Mouse (Mus musculus) MEL (cell line): ENCODE measurements at regions not wholly inside any gene's neighbourhood (a gene's known extent, or its start where the extent isn't known, plus 50 kb on each side); places are given as distances from the start of the nearest gene placed in this dataset.

Experiments
- DNase-seq: peaks from one replicate; pipeline ENCODE4 v3.0.0; 2011; ENCODE audit warnings: low read depth, low spot score
- H3K27ac ChIP-seq: 2 replicates; pipeline ENCODE4 v1.5.1; 2012; ENCODE audit warnings: low read depth, mild to moderate bottlenecking, control low read depth, low read length, moderate library complexity; ENCODE audit not compliant: control insufficient read depth
- H3K27me3 ChIP-seq, 2 experiments: fragments of 150-350 bp in 1 of 2; sonication (generic) in 1 of 2; 2 replicates each; pipeline ENCODE4 v1.6.1; 2012; ENCODE audit warnings: low read length in 2 of 2, mild to moderate bottlenecking in 2 of 2, improper control_type of control experiment in 1 of 2, moderate library complexity in 1 of 2; ENCODE audit not compliant: insufficient read depth in 2 of 2, control insufficient read depth in 1 of 2
- H3K36me3 ChIP-seq, 2 experiments: 2 replicates each; pipeline ENCODE4 v1.6.1; 2012 to 2014; ENCODE audit warnings: low read length in 2 of 2, improper control_type of control experiment in 1 of 2, inconsistent platforms in 1 of 2, mild to moderate bottlenecking in 1 of 2; ENCODE audit not compliant: insufficient read depth in 2 of 2, control insufficient read depth in 1 of 2
- H3K4me1 ChIP-seq, 2 experiments: fragments of 150-350 bp in 1 of 2; sonication (generic) in 1 of 2; 2 replicates each; pipeline ENCODE4 v1.6.1; 2012; ENCODE audit warnings: low read length in 2 of 2, improper control_type of control experiment in 1 of 2, mild to moderate bottlenecking in 1 of 2; ENCODE audit not compliant: insufficient read depth in 2 of 2, control insufficient read depth in 1 of 2
- H3K4me3 ChIP-seq, 2 experiments: fragments of 150-350 bp in 1 of 2; sonication (generic) in 1 of 2; 2 replicates each; pipeline ENCODE4 v1.5.1; 2012; ENCODE audit warnings: low read depth in 2 of 2, low read length in 2 of 2, mild to moderate bottlenecking in 2 of 2, moderate library complexity in 2 of 2, control low read depth in 1 of 2, improper control_type of control experiment in 1 of 2; ENCODE audit not compliant: control insufficient read depth in 1 of 2, insufficient read depth in 1 of 2
- H3K79me2 ChIP-seq: 2 replicates; pipeline ENCODE4 v1.6.1; 2012; ENCODE audit warnings: mild to moderate bottlenecking, low read length, moderate library complexity; ENCODE audit not compliant: control insufficient read depth, poor library complexity, insufficient read depth
- H3K9ac ChIP-seq: 2 replicates; pipeline ENCODE4 v1.6.1; 2012; ENCODE audit warnings: low read depth, mild to moderate bottlenecking, control low read depth, low read length, moderate library complexity; ENCODE audit not compliant: control insufficient read depth, poor library complexity, severe bottlenecking
- H3K9me3 ChIP-seq: fragments of 150-350 bp; sonication (generic); replicated peaks from 2 replicates; pipeline ENCODE4 v1.6.1; 2012; ENCODE audit warnings: mild to moderate bottlenecking, low read length, improper control_type of control experiment, moderate library complexity; ENCODE audit not compliant: insufficient read depth
- BHLHE40 ChIP-seq: IDR thresholded peaks from 2 replicates; pipeline ENCODE4 v1.6.1; 2012; ENCODE audit warnings: low read depth, mild to moderate bottlenecking, inconsistent platforms, low read length, improper control_type of control experiment, borderline replicate concordance
- CHD1 ChIP-seq: IDR thresholded peaks from 2 replicates; pipeline ENCODE4 v1.6.1; 2012; ENCODE audit warnings: low read depth, mild to moderate bottlenecking, inconsistent platforms, low read length, improper control_type of control experiment
- CTCF ChIP-seq, 3 experiments: IDR thresholded peaks in 2 of 3; conservative IDR thresholded peaks in 1 of 3; 2 replicates each; pipeline ENCODE4 v1.5.1; 2011 to 2012; ENCODE audit warnings: low read length in 3 of 3, low read depth in 2 of 3, mild to moderate bottlenecking in 2 of 3, improper control_type of control experiment in 1 of 3, inconsistent platforms in 1 of 3, mixed read lengths in 1 of 3, moderate library complexity in 1 of 3; ENCODE audit not compliant: control insufficient read depth in 1 of 3, insufficient read depth in 1 of 3, poor library complexity in 1 of 3, severe bottlenecking in 1 of 3
- E2F4 ChIP-seq: IDR thresholded peaks from 2 replicates; pipeline ENCODE4 v1.6.1; 2011; ENCODE audit warnings: low read depth, low read length, improper control_type of control experiment, borderline replicate concordance
- ELF1 ChIP-seq: IDR thresholded peaks from 2 replicates; pipeline ENCODE4 v1.6.1; 2014; ENCODE audit warnings: low read depth, mild to moderate bottlenecking, inconsistent platforms, low read length, improper control_type of control experiment, moderate library complexity
- EP300 ChIP-seq, 2 experiments: IDR thresholded peaks; 2 replicates each; pipeline ENCODE4 v1.6.1; 2011; ENCODE audit warnings: improper control_type of control experiment in 2 of 2, low read length in 2 of 2, low read depth in 1 of 2, mild to moderate bottlenecking in 1 of 2
- ETS1 ChIP-seq: IDR thresholded peaks from 2 replicates; pipeline ENCODE4 v1.6.1; 2012; ENCODE audit warnings: low read depth, mild to moderate bottlenecking, inconsistent platforms, low read length, improper control_type of control experiment, moderate library complexity
- GABPA ChIP-seq: IDR thresholded peaks from 2 replicates; pipeline ENCODE4 v1.6.1; 2012; ENCODE audit warnings: low read depth, mild to moderate bottlenecking, inconsistent platforms, low read length, improper control_type of control experiment, moderate library complexity
- GATA1 ChIP-seq: IDR thresholded peaks from 2 replicates; pipeline ENCODE4 v1.6.1; 2011; ENCODE audit warnings: low read depth, low read length, improper control_type of control experiment
- HCFC1 ChIP-seq: IDR thresholded peaks from 2 replicates; pipeline ENCODE4 v1.6.1; 2012; ENCODE audit warnings: low read depth, mild to moderate bottlenecking, inconsistent platforms, low read length, improper control_type of control experiment, moderate library complexity
- KAT2A ChIP-seq: conservative IDR thresholded peaks from 2 replicates; pipeline ENCODE4 v1.6.1; 2012; ENCODE audit warnings: low read depth, low read length, improper control_type of control experiment, inconsistent platforms
- MAFK ChIP-seq: IDR thresholded peaks from 2 replicates; pipeline ENCODE4 v1.6.1; 2011; ENCODE audit warnings: low read depth, mild to moderate bottlenecking, low read length, improper control_type of control experiment, borderline replicate concordance
- MAX ChIP-seq: IDR thresholded peaks from 2 replicates; pipeline ENCODE4 v1.6.1; 2011; ENCODE audit warnings: low read length, improper control_type of control experiment
- MAZ ChIP-seq: IDR thresholded peaks from 2 replicates; pipeline ENCODE4 v1.6.1; 2012; ENCODE audit warnings: low read depth, mild to moderate bottlenecking, inconsistent platforms, low read length, improper control_type of control experiment
- MEF2A ChIP-seq: IDR thresholded peaks from 2 replicates; pipeline ENCODE4 v1.6.1; 2014; ENCODE audit warnings: low read depth, mild to moderate bottlenecking, inconsistent platforms, low read length, improper control_type of control experiment; ENCODE audit not compliant: poor library complexity, insufficient replicate concordance, severe bottlenecking; ENCODE audit errors: extremely low read depth
- MXI1 ChIP-seq: IDR thresholded peaks from 2 replicates; pipeline ENCODE4 v1.6.1; 2011; ENCODE audit warnings: mild to moderate bottlenecking, low read depth, low read length, improper control_type of control experiment
- MYC ChIP-seq: IDR thresholded peaks from 2 replicates; pipeline ENCODE4 v1.6.1; 2011; ENCODE audit warnings: low read depth, mild to moderate bottlenecking, low read length, improper control_type of control experiment, moderate library complexity
- NELFE ChIP-seq: IDR thresholded peaks from 2 replicates; pipeline ENCODE4 v1.6.1; 2011; ENCODE audit warnings: low read depth, low read length, improper control_type of control experiment
- POLR2A ChIP-seq, 2 experiments: IDR thresholded peaks; 2 replicates each; pipeline ENCODE4 v1.6.1; 2011 to 2012; ENCODE audit warnings: low read length in 2 of 2, mild to moderate bottlenecking in 2 of 2, control low read depth in 1 of 2, improper control_type of control experiment in 1 of 2, low read depth in 1 of 2, moderate library complexity in 1 of 2; ENCODE audit not compliant: control insufficient read depth in 1 of 2, insufficient read depth in 1 of 2, poor library complexity in 1 of 2
- RAD21 ChIP-seq: IDR thresholded peaks from 2 replicates; pipeline ENCODE4 v1.6.1; 2011; ENCODE audit warnings: mild to moderate bottlenecking, low read depth, low read length, improper control_type of control experiment
- RCOR1 ChIP-seq: IDR thresholded peaks from 2 replicates; pipeline ENCODE4 v1.6.1; 2012; ENCODE audit warnings: low read depth, mild to moderate bottlenecking, inconsistent platforms, low read length, improper control_type of control experiment
- SIN3A ChIP-seq: IDR thresholded peaks from 2 replicates; pipeline ENCODE4 v1.6.1; 2012; ENCODE audit warnings: low read length, improper control_type of control experiment, inconsistent platforms
- SMC3 ChIP-seq: IDR thresholded peaks from 2 replicates; pipeline ENCODE4 v1.6.1; 2011; ENCODE audit warnings: low read depth, low read length, improper control_type of control experiment
- TBP ChIP-seq: IDR thresholded peaks from 2 replicates; pipeline ENCODE4 v1.8.0; 2011; ENCODE audit warnings: low read depth, low read length, improper control_type of control experiment
- TCF12 ChIP-seq: IDR thresholded peaks from 2 replicates; pipeline ENCODE4 v1.6.1; 2014; ENCODE audit warnings: low read depth, mild to moderate bottlenecking, inconsistent platforms, low read length, improper control_type of control experiment, moderate library complexity
- USF1 ChIP-seq: IDR thresholded peaks from 2 replicates; pipeline ENCODE4 v1.6.1; 2014; ENCODE audit warnings: low read depth, mild to moderate bottlenecking, inconsistent platforms, low read length, improper control_type of control experiment, moderate library complexity
- ZC3H11A ChIP-seq: IDR thresholded peaks from 2 replicates; pipeline ENCODE4 v1.6.1; 2012; ENCODE audit warnings: low read depth, mild to moderate bottlenecking, inconsistent platforms, low read length, improper control_type of control experiment
- ZNF384 ChIP-seq: IDR thresholded peaks from 2 replicates; pipeline ENCODE4 v1.6.1; 2012; ENCODE audit warnings: low read depth, mild to moderate bottlenecking, inconsistent platforms, low read length, improper control_type of control experiment

DNA sequence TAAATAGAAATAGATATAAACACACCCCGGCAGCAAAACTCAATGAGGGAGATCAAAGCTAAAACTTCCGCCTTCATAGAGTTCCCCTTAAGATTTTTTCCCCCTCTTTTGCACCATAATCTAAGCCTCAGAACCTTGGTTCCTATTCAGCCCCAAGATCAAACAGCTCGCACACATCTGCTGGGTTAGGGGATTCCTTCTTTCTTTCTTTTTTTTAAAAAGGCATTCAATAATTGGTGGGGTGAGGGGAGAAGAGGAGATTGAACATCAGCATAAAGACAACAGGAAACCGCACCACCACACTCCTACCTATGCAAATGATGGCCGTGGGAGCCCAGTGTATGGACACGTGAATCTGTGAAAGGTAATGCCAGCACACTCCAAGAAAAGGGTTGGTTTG is 229.5 kb upstream of the Hes1 start:
- H3K4me1 ChIP-seq = peaks cover 4 to 29% of the 10 kb centered on the region in 2 experiments; a peak in 3 of 4 replicates
- H3K36me3 ChIP-seq = peaks cover 0 to 19% of the 10 kb centered on the region in 2 experiments; a peak in 2 of 4 replicates
- peaks cover 10% of the 10 kb centered on the region for H3K79me2 ChIP-seq
- peak overlapping the region; percentile 96 for H3K27ac ChIP-seq
- peak overlapping the region; percentile 87 for H3K9ac ChIP-seq
- peak overlapping the region; percentile 72 to 79 for H3K4me3 ChIP-seq
- TF ChIP-seq MEF2A (no peak), ELF1 (peak; percentile 83; the same call in 1 of the 2 replicates), ETS1 (peak; percentile 78), POLR2A (IDR thresholded peaks at IDR 0.05; ENCODE audit: control insufficient read depth in 1 of 2, insufficient read depth in 1 of 2, low read depth in 1 of 2, low read length in 2 of 2, poor library complexity in 1 of 2) (peak in 1 of 2 experiments; percentile 47; a peak in 2 of 4 replicates), NELFE (peak; percentile 49), TCF12 (peak; percentile 73), RCOR1 (no peak; the same call in 1 of the 2 replicates), GABPA (no peak), EP300 (IDR thresholded peaks at IDR 0.05; ENCODE audit: low read depth in 1 of 2, low read length in 2 of 2) (0 out of 4 replicates have a peak, but pooled peaks of 1 of the 2 experiments have one; percentile 34), MXI1 (peak; percentile 85), SMC3 (no peak), SIN3A (peak; percentile 93), TBP (peak; percentile 93), CTCF (IDR thresholded peaks at IDR 0.05 in 2 of 3, conservative IDR thresholded peaks at IDR 0.05 in 1 of 3; ENCODE audit: control insufficient read depth in 1 of 3, insufficient read depth in 1 of 3, low read depth in 2 of 3, low read length in 3 of 3, poor library complexity in 1 of 3, severe bottlenecking in 1 of 3) (no peak), ZNF384 (peak; percentile 45; the same call in 1 of the 2 replicates), USF1 (peak; percentile 49), MAZ (no peak), RAD21 (no peak), KAT2A (peak; percentile 56), MYC (peak; percentile 88), CHD1 (no peak), BHLHE40 (peak; percentile 48; the same call in 1 of the 2 replicates), ZC3H11A (no peak), GATA1 (peak; percentile 45), E2F4 (peak; percentile 70; the same call in 1 of the 2 replicates), MAX (no peak), HCFC1 (peak; percentile 88), MAFK (no peak)
- H3K9me3 ChIP-seq = no peaks in the 10 kb centered on the region
- no peaks in the 10 kb centered on the region for H3K27me3 ChIP-seq
- peak; percentile 86 for DNase-seq
